Mouse (Mus musculus) midbrain, embryonic 16.5 days (tissue): ENCODE measurements around the gene Rgs6. TPM values are rescaled to one million over a fixed set of nuclear protein-coding genes. Genes with fewer than 3 reads are reported as not detected.

ENCODE experiments used
- ATAC-seq: fragments of 200-750 bp; cut with Nextera tagmentation; 2 replicates; pipeline ENCODE4 v1.8.0; 2017; ENCODE audit warnings: moderate TSS enrichment
- H3K27ac ChIP-seq: fragments of 300-500 bp; sonication (generic); 2 replicates; pipeline ENCODE4 v1.5.1; 2014; ENCODE audit warnings: mild to moderate bottlenecking, low read length, mixed read lengths
- H3K27me3 ChIP-seq: fragments of 300-500 bp; sonication (generic); 2 replicates; pipeline ENCODE4 v1.6.1; 2014; ENCODE audit warnings: low read depth, low read length, mixed read lengths; ENCODE audit not compliant: control insufficient read depth, insufficient read depth
- H3K36me3 ChIP-seq: fragments of 300-500 bp; sonication (generic); 2 replicates; pipeline ENCODE4 v1.6.1; 2014; ENCODE audit warnings: mild to moderate bottlenecking, low read length, moderate library complexity, mixed read lengths; ENCODE audit not compliant: control insufficient read depth, insufficient read depth
- H3K4me1 ChIP-seq: fragments of 300-500 bp; sonication (generic); 2 replicates; pipeline ENCODE4 v1.6.1; 2014; ENCODE audit warnings: mild to moderate bottlenecking, low read length, mixed read lengths; ENCODE audit not compliant: control insufficient read depth, insufficient read depth
- H3K4me2 ChIP-seq: fragments of 300-500 bp; sonication (generic); 2 replicates; pipeline ENCODE4 v1.6.1; 2014; ENCODE audit warnings: mild to moderate bottlenecking, low read length, mixed read lengths
- H3K4me3 ChIP-seq: fragments of 300-500 bp; sonication (generic); 2 replicates; pipeline ENCODE4 v1.5.1; 2014; ENCODE audit warnings: low read depth, mild to moderate bottlenecking, low read length, moderate library complexity, mixed read lengths
- H3K9ac ChIP-seq: fragments of 300-500 bp; sonication (generic); 2 replicates; pipeline ENCODE4 v1.6.1; 2014; ENCODE audit warnings: low read depth, low read length, mixed read lengths
- H3K9me3 ChIP-seq: fragments of 300-500 bp; sonication (generic); replicated peaks from 2 replicates; pipeline ENCODE4 v1.6.1; 2014; ENCODE audit warnings: mild to moderate bottlenecking, low read length, mixed read lengths; ENCODE audit not compliant: control insufficient read depth, poor library complexity, severe bottlenecking
- WGBS: fragments of 180-500 bp; shearing (Covaris S2); extraction: QIAGEN DNeasy Blood & Tissue Kit; methylation state at CpG from one replicate; pipeline ENCODE4 v1.1.7; 2014; 5-methylcytosine and 5-hydroxymethylcytosine counted together
- polyA plus RNA-seq: library from polyadenylated mRNA; unstranded; fragments of >200 nt; fragmentation: Nextera tagmentation; extraction: Ambion mirVana; gene quantifications from 2 replicates; pipeline ENCODE4 v1.2.1, GENCODE M21; 2015

Gene Rgs6
- polyA plus RNA-seq = 17.8 and 17.9 TPM in 2 replicates

GRCm38 (mm10) chr12:82588017-82588416 lies at the start of gene Rgs6:
Gene Rgs6, plus strand, starts transcription at chr12:82588292.
- ATAC-seq = no peak
- H3K9ac ChIP-seq = no peak within 1 kb of the TSS
- 82% methylated on average over 2 of the region's 2 CpGs for WGBS
- H3K4me2 ChIP-seq = no peak within 1 kb of the TSS
- no peaks in the 10 kb centered on the region for H3K27me3 ChIP-seq
- H3K4me1 ChIP-seq = no peaks in the 10 kb centered on the region
- no peaks in the 10 kb centered on the region for H3K9me3 ChIP-seq
- H3K4me3 ChIP-seq = no peak within 1 kb of the TSS
- H3K36me3 ChIP-seq = no peaks in the 10 kb centered on the region
- no peak within 1 kb of the TSS for H3K27ac ChIP-seq

DNA sequence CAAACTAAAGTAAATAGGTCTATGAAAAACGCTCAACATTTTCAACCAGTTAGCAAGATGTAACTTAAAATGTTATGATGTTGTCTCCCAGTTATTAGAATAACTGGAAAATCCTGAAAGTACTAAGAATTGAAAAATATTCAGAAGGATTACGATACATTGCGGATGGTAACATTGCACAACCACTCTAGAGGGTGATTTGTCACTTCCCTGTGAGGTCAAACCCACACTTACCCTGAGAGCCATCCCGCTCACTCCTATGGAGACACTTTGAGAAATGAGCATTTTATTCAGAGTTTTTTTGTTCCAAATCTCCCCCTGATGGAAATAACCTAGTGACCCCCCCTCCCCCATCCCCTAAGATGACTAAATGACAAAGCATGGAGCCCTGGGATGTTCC lies 41.0 kb upstream of the Rgs6 start:
- ATAC-seq = no peak
- no peaks in the 10 kb centered on the region for H3K36me3 ChIP-seq
- WGBS = 95% methylated on average over 4 of the region's 4 CpGs

GRCm38 (mm10) chr12:82549228-82549627 lies 38.9 kb upstream of the Rgs6 start:
- Histone ChIP-seq H3K27ac (no peak overlapping the region), H3K9me3 (no peaks in the 10 kb centered on the region), H3K4me1 (no peaks in the 10 kb centered on the region), H3K9ac (no peak overlapping the region), H3K27me3 (no peaks in the 10 kb centered on the region; the same call in 1 of the 2 replicates), H3K4me2 (no peak overlapping the region), H3K36me3 (no peaks in the 10 kb centered on the region), H3K4me3 (no peak overlapping the region)
- ATAC-seq = no peak
- WGBS = 74% methylated on average over 6 of the region's 6 CpGs

More for the DNA sequence above, 41.0 kb upstream of the Rgs6 start:
- no peak overlapping the region for H3K4me2 ChIP-seq
- H3K27ac ChIP-seq = no peak overlapping the region
- no peak overlapping the region for H3K4me3 ChIP-seq
- no peak overlapping the region for H3K9ac ChIP-seq
- no peaks in the 10 kb centered on the region; the same call in 1 of the 2 replicates for H3K27me3 ChIP-seq
- H3K9me3 ChIP-seq = no peaks in the 10 kb centered on the region
- H3K4me1 ChIP-seq = no peaks in the 10 kb centered on the region

GRCm38 (mm10) chr12:82550076-82550475 lies 38.0 kb upstream of the Rgs6 start:
- H3K9me3 ChIP-seq = no peaks in the 10 kb centered on the region
- ATAC-seq = no peak
- no peaks in the 10 kb centered on the region for H3K4me1 ChIP-seq
- no peak overlapping the region for H3K9ac ChIP-seq
- no peaks in the 10 kb centered on the region; the same call in 1 of the 2 replicates for H3K27me3 ChIP-seq
- no peaks in the 10 kb centered on the region for H3K36me3 ChIP-seq
- no peak overlapping the region for H3K4me3 ChIP-seq
- no peak overlapping the region for H3K4me2 ChIP-seq
- WGBS = 93% methylated on average over 7 of the region's 7 CpGs
- no peak overlapping the region for H3K27ac ChIP-seq

GRCm38 (mm10) chr12:82552376-82552775 lies 35.7 kb upstream of the Rgs6 start:
- no peaks in the 10 kb centered on the region for H3K36me3 ChIP-seq
- H3K9me3 ChIP-seq = no peaks in the 10 kb centered on the region
- 92% methylated on average over 5 of the region's 5 CpGs for WGBS
- ATAC-seq = no peak
- no peak overlapping the region for H3K4me3 ChIP-seq
- H3K4me2 ChIP-seq = no peak overlapping the region
- no peak overlapping the region for H3K27ac ChIP-seq
- H3K9ac ChIP-seq = no peak overlapping the region
- no peaks in the 10 kb centered on the region; the same call in 1 of the 2 replicates for H3K27me3 ChIP-seq
- H3K4me1 ChIP-seq = no peaks in the 10 kb centered on the region

DNA sequence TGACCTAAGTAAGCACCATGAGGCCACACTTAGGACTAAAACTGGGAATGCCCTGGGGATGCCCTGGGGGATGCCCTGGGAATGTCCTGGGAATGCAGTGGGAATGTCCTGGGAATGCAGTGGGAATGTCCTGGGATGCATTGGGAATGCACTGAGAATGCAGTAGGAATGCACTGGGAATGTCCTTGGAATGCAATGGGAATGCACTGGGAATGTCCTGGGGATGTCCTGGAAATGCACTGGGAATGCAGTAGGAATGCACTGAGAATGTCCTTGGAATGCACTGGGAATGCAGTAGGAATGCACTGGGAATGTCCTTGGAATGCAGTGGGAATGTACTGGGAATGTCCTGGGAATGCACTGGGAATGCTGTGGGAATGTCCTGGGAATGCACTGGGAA lies 25.2 kb upstream of the Rgs6 start:
- H3K9ac ChIP-seq = no peak overlapping the region

GRCm38 (mm10) chr12:82568370-82568769 lies 19.7 kb upstream of the Rgs6 start:
- no peak for ATAC-seq
- no peaks in the 10 kb centered on the region for H3K27me3 ChIP-seq
- WGBS = 93% methylated on average over 1 of the region's 1 CpGs
- H3K4me1 ChIP-seq = peaks cover 2% of the 10 kb centered on the region; the same call in 1 of the 2 replicates
- H3K4me3 ChIP-seq = no peak overlapping the region
- no peak overlapping the region for H3K9ac ChIP-seq
- no peak overlapping the region for H3K27ac ChIP-seq
- H3K4me2 ChIP-seq = no peak overlapping the region
- H3K9me3 ChIP-seq = no peaks in the 10 kb centered on the region
- H3K36me3 ChIP-seq = no peaks in the 10 kb centered on the region

More for the DNA sequence above, 25.2 kb upstream of the Rgs6 start:
- Histone ChIP-seq H3K36me3 (no peaks in the 10 kb centered on the region), H3K4me3 (no peak overlapping the region), H3K4me1 (no peaks in the 10 kb centered on the region), H3K27me3 (no peaks in the 10 kb centered on the region), H3K4me2 (no peak overlapping the region), H3K9me3 (no peaks in the 10 kb centered on the region), H3K27ac (no peak overlapping the region)
- ATAC-seq = no peak

DNA sequence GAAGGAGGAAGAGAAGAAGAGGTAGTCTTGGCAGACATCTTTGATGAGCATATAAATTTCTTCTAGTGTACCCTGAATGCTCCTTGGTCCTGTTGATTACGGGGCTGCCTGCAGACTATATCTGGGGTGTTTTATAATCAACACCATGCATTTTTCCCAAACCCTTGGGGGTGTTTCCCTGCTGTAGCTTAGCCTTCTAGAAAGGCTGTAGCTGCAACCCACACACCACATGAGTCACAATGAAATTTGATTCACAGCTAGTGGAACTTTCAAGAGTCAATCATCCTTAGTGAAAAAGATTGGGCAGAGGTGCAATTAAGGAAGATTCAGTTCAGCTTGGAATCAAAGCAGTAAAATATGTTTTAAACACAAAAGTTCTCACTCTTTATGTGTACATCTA lies 15.4 kb upstream of the Rgs6 start:
- no peak overlapping the region for H3K9ac ChIP-seq
- no peaks in the 10 kb centered on the region for H3K36me3 ChIP-seq
- H3K4me3 ChIP-seq = no peak overlapping the region
- ATAC-seq = no peak
- no peak overlapping the region for H3K4me2 ChIP-seq
- H3K4me1 ChIP-seq = peaks cover 2% of the 10 kb centered on the region; the same call in 1 of the 2 replicates
- H3K9me3 ChIP-seq = no peaks in the 10 kb centered on the region
- H3K27ac ChIP-seq = no peak overlapping the region
- no peaks in the 10 kb centered on the region for H3K27me3 ChIP-seq
- WGBS = 92% methylated on average over 1 of the region's 1 CpGs

- no peak for ATAC-seq
- Histone ChIP-seq H3K4me1 (no peaks in the 10 kb centered on the region), H3K4me2 (no peak overlapping the region), H3K36me3 (no peaks in the 10 kb centered on the region), H3K9ac (no peak overlapping the region), H3K27ac (no peak overlapping the region), H3K27me3 (no peaks in the 10 kb centered on the region), H3K9me3 (no peaks in the 10 kb centered on the region), H3K4me3 (no peak overlapping the region)
- whole genome bisulfite sequencing = 39% methylated on average over 7 of the region's 7 CpGs
Observed at GRCm38 (mm10) chr12:82586592-82586991, 1.5 kb upstream of the Rgs6 start.
